Mouse (Mus musculus): Measurements from ENCODE around the gene Myo1e. TPM values are rescaled to one million over a fixed set of nuclear protein-coding genes. Genes with fewer than 3 reads are reported as not detected.
A peak's percentile ranks its signal among the peaks of the same experiment; 100 is the strongest.

Gene Myo1e
- total RNA-seq, 4 experiments from 2014 or later, result 23.3 to 30.4 (median 30.2) TPM

DNA sequence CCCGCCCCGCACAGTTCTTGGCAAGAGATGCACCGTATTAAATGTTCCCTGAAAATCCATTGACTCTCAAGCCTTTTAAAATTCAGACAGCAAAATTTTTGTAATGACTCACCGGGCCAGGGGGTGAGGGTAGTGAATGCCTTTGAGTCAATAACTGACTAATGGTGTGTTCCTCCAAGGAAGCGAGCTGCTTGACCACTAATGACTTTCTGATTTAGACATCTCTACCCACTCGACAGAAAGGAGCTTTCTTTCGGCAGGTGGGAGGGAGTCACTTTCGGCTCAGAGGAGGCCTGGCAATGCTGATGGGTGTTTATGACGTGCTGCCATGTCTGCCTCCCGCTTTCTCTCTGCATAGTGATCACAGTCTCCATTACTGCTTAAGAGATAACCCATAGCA, 83.6 kb downstream of the Myo1e start:
- DNase-seq, result no peak

- no peak for DNase-seq
Observed at GRCm38 (mm10) chr9:70296916-70297315, 89.8 kb downstream of the Myo1e start.

DNA sequence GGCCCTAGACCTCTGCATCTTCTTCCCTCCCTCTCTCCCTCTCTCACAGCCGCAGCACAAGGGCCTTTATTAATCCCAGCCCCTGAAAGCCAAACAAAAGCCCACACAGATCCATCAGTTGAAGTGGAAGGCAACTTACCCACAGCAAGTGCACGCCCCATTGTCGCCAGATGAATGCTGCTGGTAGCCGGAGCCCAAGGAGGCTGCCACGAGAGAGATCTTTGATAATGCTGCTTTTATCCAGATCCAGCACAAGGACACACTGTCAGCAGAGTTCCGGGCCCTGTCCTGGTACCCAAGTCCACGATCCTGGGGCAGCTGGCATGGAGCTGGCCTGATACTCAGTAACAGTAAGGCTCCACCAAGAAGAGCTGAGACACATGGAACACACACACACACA, 91.1 kb downstream of the Myo1e start:
- no peak for DNase-seq

DNA sequence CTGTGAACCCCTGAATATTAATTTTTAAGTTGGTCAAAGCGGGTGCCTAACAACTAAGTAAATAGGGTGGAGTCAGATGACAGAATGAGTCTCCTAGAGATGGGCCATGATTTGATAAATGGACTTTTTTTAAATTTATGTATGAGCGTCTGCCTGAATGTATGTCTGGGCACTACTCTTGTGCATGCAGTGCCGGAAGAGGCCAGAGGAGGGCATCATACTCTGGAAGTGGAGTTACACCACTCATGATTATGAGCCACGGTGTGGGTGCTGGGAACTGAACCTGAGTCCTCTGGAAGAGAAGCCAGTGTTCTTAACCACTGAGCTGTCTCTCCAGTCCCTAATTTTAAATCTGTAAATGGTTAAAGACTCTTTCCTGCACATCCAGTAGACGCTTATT, 93.6 kb downstream of the Myo1e start:
- DNase-seq, result no peak

- DNase-seq, result no peak
Observed at GRCm38 (mm10) chr9:70301598-70301997, 94.4 kb downstream of the Myo1e start.

DNA sequence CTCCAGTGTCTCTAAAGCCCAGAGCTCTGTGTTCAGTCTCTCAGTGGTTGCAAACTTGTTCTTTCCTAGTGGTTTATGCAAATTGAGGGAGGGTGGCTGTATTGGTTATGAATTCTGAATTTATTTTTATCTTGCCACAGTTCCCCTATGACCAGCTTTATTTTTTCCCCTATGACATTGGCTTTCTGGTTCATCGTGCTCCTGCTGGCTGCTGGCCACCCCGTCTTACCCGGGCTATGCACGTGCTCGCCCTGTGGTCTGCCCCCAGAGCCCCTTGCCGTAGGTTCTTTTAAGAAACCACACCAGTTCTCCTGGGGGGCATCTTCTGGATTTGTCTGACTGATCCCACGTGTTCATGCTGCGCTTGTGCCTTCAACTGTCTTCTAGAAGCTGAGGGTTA, 97.8 kb downstream of the Myo1e start:
- no peak for DNase-seq

DNA sequence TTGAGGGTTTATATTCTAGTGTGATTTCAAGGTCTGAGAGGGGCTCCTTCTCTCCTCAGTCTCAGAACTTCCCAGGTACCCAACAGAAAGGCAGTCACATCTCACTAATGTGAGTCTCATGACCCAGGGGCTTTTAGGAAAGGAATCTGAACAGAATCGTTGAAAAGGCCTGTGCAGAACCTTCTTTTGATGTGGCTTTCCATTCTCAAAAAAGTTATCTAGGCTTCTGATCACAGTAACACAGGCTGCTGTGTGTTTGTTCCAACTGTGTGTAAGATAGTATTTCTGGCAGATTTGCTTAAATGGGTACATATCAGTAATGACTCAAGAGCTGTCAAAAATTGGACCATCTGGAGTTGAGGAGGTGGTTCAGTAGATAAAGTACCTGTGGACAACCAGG, 102.9 kb downstream of the Myo1e start:
- no peak for DNase-seq

DNA sequence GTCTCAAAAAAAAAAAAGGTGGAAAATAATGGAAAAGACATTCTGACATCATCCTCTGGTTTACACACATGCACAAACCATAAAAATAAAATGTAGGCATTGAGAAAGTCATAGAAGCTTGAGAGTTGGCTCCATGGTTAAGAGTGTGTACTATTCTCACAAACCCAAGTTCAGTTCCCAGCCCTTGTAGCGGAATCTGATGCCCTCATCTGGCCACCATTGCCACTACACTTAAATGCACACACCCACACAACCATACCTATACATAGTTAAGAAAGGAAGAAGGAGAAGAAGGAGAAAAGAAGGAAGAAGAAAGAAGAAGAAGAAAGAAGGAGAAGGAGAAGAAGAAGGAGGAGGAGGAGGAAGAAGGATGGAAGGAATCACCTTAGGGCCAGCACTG, 106.9 kb downstream of the Myo1e start:
- DNase-seq, result no peak

DNA sequence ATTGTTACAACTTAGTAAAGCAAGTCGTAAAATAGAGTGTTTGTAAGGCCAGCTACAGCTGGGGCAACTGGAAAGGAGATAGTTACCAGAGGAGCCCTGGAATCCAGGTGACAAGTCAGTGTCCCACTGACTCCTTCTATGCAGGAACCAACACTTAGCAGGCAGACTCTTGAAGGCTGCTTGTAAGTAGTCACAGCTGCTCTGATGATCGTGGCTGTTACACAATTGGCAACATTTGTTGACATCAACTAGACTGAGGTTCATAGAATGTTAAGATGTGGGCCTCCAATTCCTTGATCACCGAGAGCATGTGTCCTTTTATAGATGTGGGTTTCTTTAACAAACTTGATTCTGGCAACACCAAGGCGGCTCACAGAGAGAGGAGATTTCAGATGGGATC, 108.0 kb downstream of the Myo1e start:
- DNase-seq, result no peak

DNA sequence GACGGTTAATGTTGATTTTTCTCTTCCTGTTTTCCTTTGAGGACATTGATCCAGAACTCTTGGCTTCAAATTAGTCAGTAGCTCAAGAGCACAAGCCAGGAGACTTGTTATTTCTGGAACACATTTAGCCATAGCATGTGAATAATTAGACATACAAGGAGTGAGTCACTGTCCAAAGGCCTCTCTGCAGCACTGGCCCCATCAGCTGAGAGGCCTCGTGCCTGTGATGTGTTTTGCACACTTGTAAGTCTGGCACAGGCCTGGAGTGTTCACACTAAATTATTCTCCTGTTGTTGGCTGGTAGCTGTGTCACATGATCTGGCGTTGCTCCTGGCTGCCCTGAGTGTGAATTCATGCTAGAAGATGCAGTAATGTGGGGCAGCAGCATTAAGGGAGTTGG, 111.5 kb downstream of the Myo1e start:
- no peak for DNase-seq

DNA sequence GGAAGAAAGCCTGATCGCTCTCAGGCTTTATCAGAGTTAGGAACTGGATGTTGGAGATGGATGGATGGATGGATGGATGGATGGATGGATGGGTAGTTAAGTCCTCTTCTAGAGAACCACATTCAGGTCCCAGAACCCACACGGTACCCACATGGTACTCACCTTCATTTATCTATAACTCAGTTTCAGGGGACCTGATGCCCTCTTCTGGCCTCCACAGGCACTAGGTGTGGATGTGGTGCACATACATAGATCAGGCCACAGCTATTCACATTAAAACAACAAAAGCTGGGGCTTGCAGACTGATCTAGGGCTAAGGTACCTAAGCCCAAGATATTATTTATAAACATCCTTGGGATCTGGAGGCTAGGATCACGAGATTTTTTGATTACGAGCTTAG, 117.2 kb downstream of the Myo1e start:
- DNase-seq, result no peak

GRCm38 (mm10) chr9:70325880-70326595, 118.9 kb downstream of the Myo1e start:
- peak; percentile 30 for DNase-seq

- DNase-seq, result no peak
Observed at GRCm38 (mm10) chr9:70328193-70328841, 121.2 kb downstream of the Myo1e start.

- DNase-seq, result no peak
Observed at GRCm38 (mm10) chr9:70331727-70332335, 124.7 kb downstream of the Myo1e start.

GRCm38 (mm10) chr9:70338391-70338790, 131.2 kb downstream of the Myo1e start:
- no peak for DNase-seq

- DNase-seq, result no peak
Observed at GRCm38 (mm10) chr9:70338894-70339293, 131.7 kb downstream of the Myo1e start.

DNA sequence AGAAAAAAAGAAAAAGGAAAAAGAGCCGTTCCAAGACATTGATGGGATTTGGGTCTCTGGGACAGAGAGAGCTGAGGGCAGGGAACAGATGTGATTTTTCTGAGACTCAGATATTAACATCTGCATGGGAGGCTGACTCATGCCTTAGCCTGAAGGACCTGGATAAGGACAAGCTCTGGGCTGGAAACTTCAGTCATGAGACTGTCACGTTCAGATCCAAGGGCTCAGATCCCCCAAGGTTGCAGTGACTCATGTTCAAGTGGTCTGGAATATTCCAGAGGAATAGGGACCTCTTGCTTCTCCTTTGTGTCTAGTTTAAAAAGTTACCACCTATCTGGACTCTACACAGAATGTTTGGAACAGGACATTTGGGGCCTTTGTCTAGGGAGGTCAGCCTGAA, 142.1 kb downstream of the Myo1e start:
- peak; percentile 80 for DNase-seq

DNA sequence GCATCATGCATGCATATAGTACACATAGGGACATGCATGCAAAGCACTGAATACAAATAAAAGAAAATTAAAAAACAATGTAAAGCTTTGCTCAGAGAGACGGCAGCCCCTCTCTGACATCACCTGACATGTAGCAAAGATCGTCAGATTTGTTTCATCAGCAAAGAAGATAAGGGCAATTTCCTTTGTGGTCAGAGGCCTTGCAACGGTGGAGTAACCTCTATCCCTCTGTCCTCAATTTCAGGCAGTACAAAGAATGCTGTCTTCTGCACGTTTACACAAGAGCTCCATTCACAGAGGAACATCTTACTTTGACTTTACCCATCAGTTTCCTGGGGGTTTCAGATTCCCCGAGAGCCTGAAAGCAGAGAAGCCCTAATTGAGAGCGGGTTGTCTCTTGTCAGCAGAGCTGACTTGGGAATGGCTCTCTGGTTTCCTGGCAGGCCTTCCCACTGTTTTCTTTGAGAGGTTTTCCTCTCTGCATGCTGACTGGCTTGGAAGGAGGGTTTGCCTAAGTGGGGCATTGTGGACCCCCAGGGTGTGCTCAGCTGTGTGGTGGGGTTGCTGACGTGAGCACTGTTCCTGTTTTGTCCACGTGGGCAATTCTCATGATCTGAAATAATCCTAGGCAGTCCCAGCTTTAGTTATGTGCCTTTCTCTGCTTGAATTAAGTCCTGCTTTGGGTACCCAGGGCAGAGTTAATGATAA, 144.6 kb downstream of the Myo1e start:
- DNase-seq, result no peak

DNA sequence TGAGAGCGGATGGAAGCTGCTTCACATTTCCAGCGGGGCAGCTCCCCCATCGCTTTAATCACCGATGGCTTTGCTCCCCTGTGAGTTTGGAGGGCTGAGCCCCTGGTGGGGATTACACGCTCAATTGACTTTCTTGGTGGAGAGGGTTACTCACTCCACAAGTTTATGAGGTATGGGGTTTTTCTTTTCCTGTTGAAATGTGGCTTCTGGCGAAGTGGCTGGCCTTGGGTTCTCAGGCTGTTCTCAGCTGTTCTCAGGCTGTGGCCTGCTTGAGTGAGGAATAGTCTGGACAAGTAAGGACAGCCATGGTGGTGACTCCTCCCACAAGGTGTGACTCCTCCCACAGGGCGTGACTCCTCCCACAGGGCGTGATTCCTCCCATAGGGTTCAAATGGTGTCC, 149.1 kb downstream of the Myo1e start:
- DNase-seq, result no peak

GRCm38 (mm10) chr9:70359402-70360131, 152.4 kb downstream of the Myo1e start:
- no peak for DNase-seq

- no peak for DNase-seq
Observed at GRCm38 (mm10) chr9:70364741-70365140, 157.6 kb downstream of the Myo1e start.

GRCm38 (mm10) chr9:70365915-70366314, 158.8 kb downstream of the Myo1e start:
- no peak for DNase-seq

GRCm38 (mm10) chr9:70366898-70367297, 159.7 kb downstream of the Myo1e start:
- DNase-seq, result no peak

All from adrenal gland, adult 8-10 months (tissue).